ENCODE assay signal across 13 mouse cellular contexts in genomic region chr17:57047406-57047805, GRCm38 (mm10). TPM values are rescaled to one million over a fixed set of nuclear protein-coding genes. Genes with fewer than 3 reads are reported as not detected.
DNase-seq lines count a peak whose midpoint lies in the region; ATAC-seq and TF ChIP-seq lines count a peak whose summit lies in the region.
"Had no signal": no experiment of that assay in that cellular context is flagged by ENCODE, and none has a peak within 500 bp of the region (broad histone marks: within the 10 kb centered on the region; RNA-seq: fewer than 3 reads in every experiment).

No protein-coding gene starts in this region.

- 33% methylated on average over 5 of the region's 5 CpGs for WGBS in heart, postnatal 0 days
- 24% methylated on average over 5 of the region's 5 CpGs for WGBS in heart, embryonic 10.5 days
- WGBS in lung, embryonic 16.5 days = 28% methylated on average over 5 of the region's 5 CpGs
- 51% methylated on average over 5 of the region's 5 CpGs for WGBS in intestine, embryonic 16.5 days

- H3K4me3 ChIP-seq in heart, postnatal 0 days (ENCODE audit: low read depth, low read length) = no peak overlapping the region
- H3K4me3 ChIP-seq in heart, embryonic 10.5 days = no peak overlapping the region
- H3K4me3 ChIP-seq in lung, embryonic 16.5 days (ENCODE audit: low read length) = no peak overlapping the region
- H3K4me3 ChIP-seq in ES-E14 (ENCODE audit: insufficient read depth in 1 of 2, low read depth in 1 of 2, low read length in 2 of 2, poor library complexity in 1 of 2, severe bottlenecking in 1 of 2) = peak overlapping the region in 1 of 2 experiments; percentile 30; a peak in 1 of 4 replicates
- no peak overlapping the region for H3K4me3 ChIP-seq in intestine, embryonic 16.5 days (ENCODE audit: low read length)
- H3K4me3 ChIP-seq: embryonic facial prominence, embryonic 10.5 days had no signal

- no peaks in the 10 kb centered on the region; the same call in 1 of the 2 replicates for H3K4me1 ChIP-seq in heart, postnatal 0 days (ENCODE audit: control insufficient read depth, insufficient read depth)
- H3K4me1 ChIP-seq in heart, embryonic 10.5 days = peaks cover 8% of the 10 kb centered on the region
- no peaks in the 10 kb centered on the region for H3K4me1 ChIP-seq in lung, embryonic 16.5 days (replicated peaks; ENCODE audit: control insufficient read depth, insufficient read depth, low read length)
- peaks cover 0 to 4% of the 10 kb centered on the region in 2 experiments; a peak in 1 of 4 replicates for H3K4me1 ChIP-seq in ES-E14 (ENCODE audit: control insufficient read depth in 2 of 2, insufficient read depth in 2 of 2, low read length in 2 of 2, poor library complexity in 1 of 2)
- H3K4me1 ChIP-seq in intestine, embryonic 16.5 days (ENCODE audit: control insufficient read depth, insufficient read depth, low read length) = no peaks in the 10 kb centered on the region

- H3K27ac ChIP-seq in heart, postnatal 0 days (ENCODE audit: low read depth) = no peak overlapping the region
- no peak overlapping the region for H3K27ac ChIP-seq in heart, embryonic 10.5 days
- H3K27ac ChIP-seq in lung, embryonic 16.5 days (ENCODE audit: low read length) = no peak overlapping the region
- H3K27ac ChIP-seq in ES-E14 (ENCODE audit: insufficient read depth, low read depth, low read length, poor library complexity, severe bottlenecking) = no peak overlapping the region
- H3K27ac ChIP-seq in intestine, embryonic 16.5 days (ENCODE audit: low read length) = no peak overlapping the region
- H3K27ac ChIP-seq: embryonic facial prominence, embryonic 10.5 days had no signal

- TF ChIP-seq CTCF in heart, postnatal 0 days (IDR thresholded peaks at IDR 0.05; ENCODE audit: low read depth) = no peak

- in situ Hi-C loops in ES-E14 (cut with MboI; ENCODE audit: low sequenced_read_pairs in 2 of 2, unreplicated experiment in 2 of 2) = no loop called here

- no peak overlapping the region for H3K4me2 ChIP-seq in heart, postnatal 0 days (ENCODE audit: low read depth, low read length)
- H3K4me2 ChIP-seq in lung, embryonic 16.5 days (ENCODE audit: low read depth, low read length) = no peak overlapping the region
- no peak overlapping the region for H3K4me2 ChIP-seq in intestine, embryonic 16.5 days (ENCODE audit: low read depth, low read length)

- no peaks in the 10 kb centered on the region for H3K27me3 ChIP-seq in heart, postnatal 0 days (ENCODE audit: control insufficient read depth, insufficient read depth, low read length)
- no peaks in the 10 kb centered on the region for H3K27me3 ChIP-seq in heart, embryonic 10.5 days (ENCODE audit: insufficient read depth, poor library complexity, severe bottlenecking)
- H3K27me3 ChIP-seq in lung, embryonic 16.5 days (ENCODE audit: control insufficient read depth, insufficient read depth, low read depth, low read length) = no peaks in the 10 kb centered on the region
- H3K27me3 ChIP-seq in intestine, embryonic 16.5 days (replicated peaks; ENCODE audit: control insufficient read depth, insufficient read depth, low read length) = no peaks in the 10 kb centered on the region

- ATAC-seq in heart, postnatal 0 days (ENCODE audit: insufficient read depth, low read depth) = peak; percentile 15; the same call in 1 of the 2 replicates
- ATAC-seq in lung, embryonic 16.5 days (ENCODE audit: low read depth) = peak; percentile 53; the same call in 1 of the 2 replicates
- 0 out of 2 replicates have a peak, but pooled peaks have one; percentile 9 for ATAC-seq in intestine, embryonic 16.5 days

- no peak for DNase-seq in heart, postnatal 0 days (ENCODE audit: low spot score)
- DNase-seq in heart, embryonic 10.5 days (ENCODE audit: low spot score) = no peak
- DNase-seq in lung, postnatal 36 days = no peak
- DNase-seq in ES-E14 (ENCODE audit: low read depth, low spot score) = peak; percentile 99
- no peak for DNase-seq in cerebellum, postnatal 4 days (ENCODE audit: low spot score in 2 of 2)
- DNase-seq in spleen, adult 18-20 months = no peak
- DNase-seq: lung, adult 2 months; thymus, postnatal 4 days had no signal

- TF ChIP-seq EP300 in heart, postnatal 0 days (IDR thresholded peaks at IDR 0.05; ENCODE audit: low read depth) = no peak

- no peaks in the 10 kb centered on the region for H3K9me3 ChIP-seq in heart, postnatal 0 days (replicated peaks; ENCODE audit: control insufficient read depth, low read length)
- H3K9me3 ChIP-seq in heart, embryonic 10.5 days = no peaks in the 10 kb centered on the region
- H3K9me3 ChIP-seq in lung, embryonic 16.5 days (ENCODE audit: control insufficient read depth, low read length) = no peaks in the 10 kb centered on the region
- no peaks in the 10 kb centered on the region for H3K9me3 ChIP-seq in ES-E14 (ENCODE audit: control insufficient read depth, insufficient read depth, low read depth, low read length)
- H3K9me3 ChIP-seq in intestine, embryonic 16.5 days (ENCODE audit: control insufficient read depth, low read length) = no peaks in the 10 kb centered on the region
- H3K9me3 ChIP-seq: embryonic facial prominence, embryonic 10.5 days had no signal

- H3K9ac ChIP-seq in heart, postnatal 0 days (replicated peaks; ENCODE audit: low read depth, low read length) = no peak overlapping the region
- no peak overlapping the region for H3K9ac ChIP-seq in lung, embryonic 16.5 days (ENCODE audit: low read length)
- H3K9ac ChIP-seq in ES-E14 (ENCODE audit: insufficient read depth, low read depth, low read length, poor library complexity, severe bottlenecking) = no peak overlapping the region
- H3K9ac ChIP-seq in intestine, embryonic 16.5 days (ENCODE audit: low read depth, low read length) = no peak overlapping the region

- H3K36me3 ChIP-seq in heart, postnatal 0 days (replicated peaks; ENCODE audit: control insufficient read depth, insufficient read depth, low read length) = peaks cover 24% of the 10 kb centered on the region; the same call in 1 of the 2 replicates
- peaks cover 21% of the 10 kb centered on the region for H3K36me3 ChIP-seq in heart, embryonic 10.5 days
- no peaks in the 10 kb centered on the region for H3K36me3 ChIP-seq in lung, embryonic 16.5 days (ENCODE audit: control insufficient read depth, insufficient read depth, low read length)
- H3K36me3 ChIP-seq in ES-E14 (ENCODE audit: control insufficient read depth, insufficient read depth, low read length, poor library complexity, severe bottlenecking) = no peaks in the 10 kb centered on the region
- H3K36me3 ChIP-seq in intestine, embryonic 16.5 days (ENCODE audit: control insufficient read depth, insufficient read depth, low read length) = peaks cover 3% of the 10 kb centered on the region; the same call in 1 of the 2 replicates

TF ChIP-seq in ES-E14, 5 proteins besides CTCF, POLR2A, EP300 and RAD21:
- TF ChIP-seq MAFK (IDR thresholded peaks at IDR 0.05; ENCODE audit: insufficient read depth, low read depth, low read length) (no peak), ZC3H11A (IDR thresholded peaks at IDR 0.05; ENCODE audit: borderline replicate concordance, low read depth, low read length) (no peak), ZNF384 (IDR thresholded peaks at IDR 0.05; ENCODE audit: low read depth, low read length) (no peak), HCFC1 (IDR thresholded peaks at IDR 0.05; ENCODE audit: borderline replicate concordance, insufficient read depth, low read length) (no peak), CHD2 (IDR thresholded peaks at IDR 0.05; ENCODE audit: low read depth, low read length) (no peak)
TF ChIP-seq in ES-E14: peak in this region for 0.

RNA-seq across cellular contexts. Expression of gene Slc25a41, which starts 6.0 kb away (rescaled TPM):
- total RNA-seq in heart, postnatal 0 days (2014; rRNA removed; ENCODE audit: low replicate concordance) = not detected in 2 replicates
- polyA plus RNA-seq in heart, postnatal 0 days (2015; fragmentation: Nextera tagmentation; extraction: Ambion mirVana) = not detected in 2 replicates
- polyA plus RNA-seq in heart, embryonic 10.5 days (2016; fragmentation: Nextera tagmentation; extraction: Ambion mirVana) = not detected in 2 replicates
- polyA plus RNA-seq in lung, embryonic 16.5 days (2015; fragmentation: Nextera tagmentation; extraction: Ambion mirVana) = not detected in 2 replicates
- 0.37 and 0.40 TPM in 2 replicates for total RNA-seq in ES-E14 (2012; rRNA removed)
- not detected in 2 replicates for polyA plus RNA-seq in intestine, embryonic 16.5 days (2015; fragmentation: Nextera tagmentation; extraction: Ambion mirVana)
- polyA plus RNA-seq: heart, embryonic 16.5 days; lung, adult 2 months; neural tube, embryonic 14.5 days had no signal

RNA-seq across cellular contexts. Expression of gene Crb3, which starts 11.5 kb away (rescaled TPM):
- 1.7 TPM in 1 of 2 replicates, not detected in the other for total RNA-seq in heart, postnatal 0 days (2014; rRNA removed; ENCODE audit: low replicate concordance)
- 0.66 and 0.77 TPM in 2 replicates for polyA plus RNA-seq in heart, postnatal 0 days (2015; fragmentation: Nextera tagmentation; extraction: Ambion mirVana)
- polyA plus RNA-seq in heart, embryonic 10.5 days (2016; fragmentation: Nextera tagmentation; extraction: Ambion mirVana) = 0.65 and 3.6 TPM in 2 replicates
- 62.6 and 63.1 TPM in 2 replicates for polyA plus RNA-seq in lung, embryonic 16.5 days (2015; fragmentation: Nextera tagmentation; extraction: Ambion mirVana)
- total RNA-seq in ES-E14 (2012; rRNA removed) = 6.2 and 15.4 TPM in 2 replicates
- 113 TPM in 2 replicates for polyA plus RNA-seq in intestine, embryonic 16.5 days (2015; fragmentation: Nextera tagmentation; extraction: Ambion mirVana)

RNA-seq across cellular contexts. Expression of gene Slc25a23, which starts 12.3 kb away (rescaled TPM):
- total RNA-seq in heart, postnatal 0 days (2014; rRNA removed; ENCODE audit: low replicate concordance) = 43.9 and 47.5 TPM in 2 replicates
- 12.3 and 13.3 TPM in 2 replicates for polyA plus RNA-seq in heart, postnatal 0 days (2015; fragmentation: Nextera tagmentation; extraction: Ambion mirVana)
- 8.6 and 8.7 TPM in 2 replicates for polyA plus RNA-seq in heart, embryonic 10.5 days (2016; fragmentation: Nextera tagmentation; extraction: Ambion mirVana)
- polyA plus RNA-seq in lung, embryonic 16.5 days (2015; fragmentation: Nextera tagmentation; extraction: Ambion mirVana) = 8.1 and 9.6 TPM in 2 replicates
- 5.2 and 5.9 TPM in 2 replicates for total RNA-seq in ES-E14 (2012; rRNA removed)
- polyA plus RNA-seq in intestine, embryonic 16.5 days (2015; fragmentation: Nextera tagmentation; extraction: Ambion mirVana) = 5.7 and 6.7 TPM in 2 replicates

RNA-seq across cellular contexts. Expression of gene Khsrp, which starts 16.1 kb away (rescaled TPM):
- 40.7 and 55.0 TPM in 2 replicates for total RNA-seq in heart, postnatal 0 days (2014; rRNA removed; ENCODE audit: low replicate concordance)
- 16.0 and 18.2 TPM in 2 replicates for polyA plus RNA-seq in heart, postnatal 0 days (2015; fragmentation: Nextera tagmentation; extraction: Ambion mirVana)
- polyA plus RNA-seq in heart, embryonic 10.5 days (2016; fragmentation: Nextera tagmentation; extraction: Ambion mirVana) = 30.1 and 31.3 TPM in 2 replicates
- polyA plus RNA-seq in lung, embryonic 16.5 days (2015; fragmentation: Nextera tagmentation; extraction: Ambion mirVana) = 21.3 and 23.7 TPM in 2 replicates
- total RNA-seq in ES-E14 (2012; rRNA removed) = 81.7 and 82.3 TPM in 2 replicates
- polyA plus RNA-seq in intestine, embryonic 16.5 days (2015; fragmentation: Nextera tagmentation; extraction: Ambion mirVana) = 15.7 and 16.7 TPM in 2 replicates

RNA-seq across cellular contexts. Expression of gene Dennd1c, which starts 30.9 kb away (rescaled TPM):
- total RNA-seq in heart, postnatal 0 days (2014; rRNA removed; ENCODE audit: low replicate concordance) = 0.43 and 2.1 TPM in 2 replicates
- 0.70 and 0.96 TPM in 2 replicates for polyA plus RNA-seq in heart, postnatal 0 days (2015; fragmentation: Nextera tagmentation; extraction: Ambion mirVana)
- polyA plus RNA-seq in heart, embryonic 10.5 days (2016; fragmentation: Nextera tagmentation; extraction: Ambion mirVana) = 0.68 and 2.2 TPM in 2 replicates
- polyA plus RNA-seq in lung, embryonic 16.5 days (2015; fragmentation: Nextera tagmentation; extraction: Ambion mirVana) = 5.4 and 5.8 TPM in 2 replicates
- 0.45 and 0.53 TPM in 2 replicates for total RNA-seq in ES-E14 (2012; rRNA removed)
- polyA plus RNA-seq in intestine, embryonic 16.5 days (2015; fragmentation: Nextera tagmentation; extraction: Ambion mirVana) = 7.4 and 8.1 TPM in 2 replicates

Comparison
In these comparisons a context has a peak if more than half of its experiments do, and no peak if none do; other contexts are left out.
1. RNA of gene Crb3, which starts 11.5 kb away (polyA plus RNA-seq): 113 TPM in intestine, embryonic 16.5 days and 62.6 to 63.1 TPM in lung, embryonic 16.5 days; 0.65 to 3.6 TPM in heart, embryonic 10.5 days and 0.66 to 0.77 TPM in heart, postnatal 0 days; every median in the first group is over 10 times any median in the second.
2. Peak in every context shown above with its lines, with median percentiles within 50 percentile points of each other: ATAC-seq.